Mouse (Mus musculus): ENCODE measurements around the gene Ropn1l. TPM values are rescaled to one million over a fixed set of nuclear protein-coding genes. Genes with fewer than 3 reads are reported as not detected.

Ropn1l gene
- polyA plus RNA-seq, 1 experiment from 2014 or later = 3.5 TPM

DNA sequence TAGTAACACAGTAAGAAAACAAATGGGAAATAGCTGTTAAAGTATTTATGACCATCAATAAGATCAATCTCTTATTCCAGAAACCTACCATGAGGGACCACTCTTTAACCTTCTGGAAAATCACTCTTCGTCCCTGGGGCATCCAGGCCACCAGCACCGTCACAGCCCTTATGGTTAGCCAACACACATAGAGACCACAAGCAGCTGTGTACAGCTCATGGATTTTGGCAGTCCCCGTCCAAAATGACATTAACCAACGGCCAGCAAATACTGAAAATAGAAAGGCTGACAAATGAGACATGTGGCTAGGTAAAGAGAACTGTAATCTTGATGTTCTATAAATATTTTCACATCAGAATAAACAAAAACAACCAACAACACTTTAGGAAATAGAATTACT, 18.0 kb upstream of the Ropn1l start:
- no peak overlapping the region for H3K4me2 ChIP-seq (ENCODE audit: low read depth, low read length)
- DNase-seq (ENCODE audit: low spot score) = no peak
- WGBS = 90% methylated on average over 4 of the region's 4 CpGs
- no peak overlapping the region for H3K27ac ChIP-seq (replicated peaks; ENCODE audit: low read depth, low read length)
- no peak overlapping the region for H3K4me3 ChIP-seq (ENCODE audit: low read depth, low read length)
- no peak for ATAC-seq (ENCODE audit: low read depth)
- no peak overlapping the region for H3K9ac ChIP-seq (ENCODE audit: low read depth, low read length)
- H3K36me3 ChIP-seq (ENCODE audit: control insufficient read depth, insufficient read depth, low read length) = peaks cover 76% of the 10 kb centered on the region
- H3K27me3 ChIP-seq (replicated peaks; ENCODE audit: control insufficient read depth, insufficient read depth, low read length) = no peaks in the 10 kb centered on the region
- no peaks in the 10 kb centered on the region for H3K4me1 ChIP-seq (ENCODE audit: control insufficient read depth, insufficient read depth, low read length)
- H3K9me3 ChIP-seq (ENCODE audit: control insufficient read depth, low read length) = no peaks in the 10 kb centered on the region

DNA sequence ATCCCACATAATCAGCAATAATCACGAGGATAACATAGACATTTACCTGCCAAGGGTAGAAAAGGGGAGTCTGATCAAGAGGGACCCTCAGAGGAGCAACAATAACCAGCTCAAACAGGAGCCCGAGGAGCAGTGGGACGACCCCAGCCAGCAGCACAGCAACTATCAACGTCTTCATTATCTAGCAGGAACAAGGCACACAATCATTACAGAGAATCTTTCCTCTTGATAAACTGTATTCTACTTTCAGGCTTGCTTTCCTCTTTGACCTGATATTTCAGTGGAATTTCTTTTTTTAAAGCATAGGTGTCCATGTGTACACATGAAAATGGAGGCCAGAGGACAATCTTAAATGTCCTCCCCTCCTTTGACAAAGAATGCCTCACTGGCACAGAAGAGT, 16.0 kb upstream of the Ropn1l start:
- Histone ChIP-seq H3K4me2 (ENCODE audit: low read depth, low read length) (no peak overlapping the region), H3K9ac (ENCODE audit: low read depth, low read length) (no peak overlapping the region), H3K36me3 (ENCODE audit: control insufficient read depth, insufficient read depth, low read length) (peaks cover 78% of the 10 kb centered on the region), H3K27me3 (replicated peaks; ENCODE audit: control insufficient read depth, insufficient read depth, low read length) (no peaks in the 10 kb centered on the region), H3K4me1 (ENCODE audit: control insufficient read depth, insufficient read depth, low read length) (no peaks in the 10 kb centered on the region), H3K9me3 (ENCODE audit: control insufficient read depth, low read length) (no peaks in the 10 kb centered on the region), H3K27ac (replicated peaks; ENCODE audit: low read depth, low read length) (no peak overlapping the region), H3K4me3 (ENCODE audit: low read depth, low read length) (no peak overlapping the region)
- 87% methylated on average over 4 of the region's 4 CpGs for WGBS
- ATAC-seq (ENCODE audit: low read depth) (no peak), DNase-seq (ENCODE audit: low spot score) (no peak)

DNA sequence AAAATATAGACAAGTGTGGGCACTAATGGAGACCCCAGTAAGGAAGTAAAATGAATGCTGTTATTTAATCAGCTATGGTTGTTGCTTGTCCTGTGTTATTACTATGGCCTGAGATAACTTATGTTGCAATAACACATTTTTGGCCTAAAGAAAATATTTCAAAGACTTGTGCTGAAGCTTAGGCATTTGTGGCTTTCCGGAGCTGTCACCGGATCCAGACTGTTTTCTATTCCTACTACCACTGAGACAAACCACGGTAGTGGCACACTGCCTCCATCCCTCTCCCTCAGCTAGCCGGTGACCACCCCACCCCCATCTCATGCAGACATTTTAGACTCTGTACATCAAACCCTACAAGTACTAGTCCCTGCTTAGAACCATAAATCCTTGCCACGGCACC, 15.3 kb upstream of the Ropn1l start:
- no peak for ATAC-seq (ENCODE audit: low read depth)
- no peak overlapping the region for H3K4me3 ChIP-seq (ENCODE audit: low read depth, low read length)
- no peak for DNase-seq (ENCODE audit: low spot score)
- no peak overlapping the region for H3K4me2 ChIP-seq (ENCODE audit: low read depth, low read length)
- WGBS = 92% methylated on average over 5 of the region's 5 CpGs
- H3K9me3 ChIP-seq (ENCODE audit: control insufficient read depth, low read length) = no peaks in the 10 kb centered on the region
- no peak overlapping the region for H3K9ac ChIP-seq (ENCODE audit: low read depth, low read length)
- no peaks in the 10 kb centered on the region for H3K4me1 ChIP-seq (ENCODE audit: control insufficient read depth, insufficient read depth, low read length)
- H3K27me3 ChIP-seq (replicated peaks; ENCODE audit: control insufficient read depth, insufficient read depth, low read length) = no peaks in the 10 kb centered on the region
- H3K36me3 ChIP-seq (ENCODE audit: control insufficient read depth, insufficient read depth, low read length) = peaks cover 76% of the 10 kb centered on the region
- no peak overlapping the region for H3K27ac ChIP-seq (replicated peaks; ENCODE audit: low read depth, low read length)

DNA sequence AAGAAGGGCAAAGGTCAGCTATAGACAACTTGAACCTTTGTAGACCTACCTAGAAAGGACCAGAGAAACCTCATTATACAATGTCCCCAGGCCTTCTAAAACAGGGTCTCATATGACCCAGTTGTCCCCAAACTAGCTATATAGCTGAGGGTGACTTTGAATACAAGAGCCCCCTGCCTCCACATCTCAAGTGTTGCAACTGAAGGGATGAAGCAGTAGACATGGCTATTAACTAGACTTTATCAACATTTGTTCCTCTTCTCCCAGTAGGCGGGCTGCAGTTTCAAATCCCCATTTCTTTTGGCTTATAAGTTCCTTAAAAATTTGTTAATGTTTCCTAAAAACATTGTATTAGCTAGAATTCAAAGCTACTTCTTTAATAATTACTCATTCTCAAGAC, 13.2 kb upstream of the Ropn1l start:
- H3K27me3 ChIP-seq (replicated peaks; ENCODE audit: control insufficient read depth, insufficient read depth, low read length) = no peaks in the 10 kb centered on the region
- DNase-seq (ENCODE audit: low spot score) = no peak
- no peak overlapping the region for H3K9ac ChIP-seq (ENCODE audit: low read depth, low read length)
- H3K36me3 ChIP-seq (ENCODE audit: control insufficient read depth, insufficient read depth, low read length) = peaks cover 92% of the 10 kb centered on the region
- H3K4me1 ChIP-seq (ENCODE audit: control insufficient read depth, insufficient read depth, low read length) = no peaks in the 10 kb centered on the region
- no peak overlapping the region for H3K4me3 ChIP-seq (ENCODE audit: low read depth, low read length)
- H3K4me2 ChIP-seq (ENCODE audit: low read depth, low read length) = no peak overlapping the region
- no peaks in the 10 kb centered on the region for H3K9me3 ChIP-seq (ENCODE audit: control insufficient read depth, low read length)
- H3K27ac ChIP-seq (replicated peaks; ENCODE audit: low read depth, low read length) = no peak overlapping the region
- ATAC-seq (ENCODE audit: low read depth) = no peak
- WGBS = 100% methylated on average over 1 of the region's 1 CpGs

DNA sequence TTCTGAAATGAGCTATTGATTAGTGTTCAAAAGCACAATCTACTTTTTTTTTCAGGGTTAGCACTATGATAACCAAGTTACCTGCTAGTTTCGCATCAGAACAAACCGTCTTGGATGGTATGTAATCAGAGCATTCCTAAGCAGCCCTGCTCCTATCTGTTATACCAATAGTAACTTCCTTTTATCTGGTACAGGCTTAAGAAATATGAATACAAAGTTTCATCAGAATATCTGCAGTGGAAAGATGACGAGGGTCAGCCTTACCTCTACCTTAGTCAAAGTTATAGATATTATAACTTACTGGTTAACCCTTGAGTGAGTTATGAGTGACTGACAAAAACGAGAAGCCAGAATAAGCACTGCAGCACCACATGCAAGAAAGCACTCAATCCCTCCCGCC, 12.8 kb upstream of the Ropn1l start:
- ATAC-seq (ENCODE audit: low read depth) = no peak
- Histone ChIP-seq H3K9me3 (ENCODE audit: control insufficient read depth, low read length) (no peaks in the 10 kb centered on the region), H3K9ac (ENCODE audit: low read depth, low read length) (no peak overlapping the region), H3K27me3 (replicated peaks; ENCODE audit: control insufficient read depth, insufficient read depth, low read length) (no peaks in the 10 kb centered on the region), H3K4me2 (ENCODE audit: low read depth, low read length) (no peak overlapping the region), H3K4me3 (ENCODE audit: low read depth, low read length) (no peak overlapping the region), H3K36me3 (ENCODE audit: control insufficient read depth, insufficient read depth, low read length) (peaks cover 93% of the 10 kb centered on the region), H3K4me1 (ENCODE audit: control insufficient read depth, insufficient read depth, low read length) (no peaks in the 10 kb centered on the region), H3K27ac (replicated peaks; ENCODE audit: low read depth, low read length) (no peak overlapping the region)
- 91% methylated on average over 5 of the region's 5 CpGs for WGBS
- DNase-seq (ENCODE audit: low spot score) = no peak

DNA sequence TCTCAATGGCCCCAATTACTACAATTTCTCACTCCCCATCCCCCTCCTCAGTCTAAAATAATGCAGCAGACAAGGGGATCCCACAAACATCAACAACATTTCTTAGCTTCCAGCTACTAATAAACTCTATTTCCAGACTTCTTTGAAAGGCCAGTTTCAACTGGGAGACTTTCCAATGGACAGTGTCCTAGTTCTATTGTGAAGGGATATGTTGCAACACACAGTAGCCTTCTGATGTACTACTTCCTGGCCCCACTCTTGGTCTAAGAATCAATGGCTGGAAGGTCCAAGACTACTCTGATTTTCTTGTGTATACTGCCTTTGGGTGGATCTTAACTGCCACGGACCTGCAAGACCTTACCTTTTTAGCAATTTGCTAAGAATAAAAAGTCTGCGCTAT, 12.3 kb upstream of the Ropn1l start:
- no peaks in the 10 kb centered on the region for H3K27me3 ChIP-seq (replicated peaks; ENCODE audit: control insufficient read depth, insufficient read depth, low read length)
- ATAC-seq (ENCODE audit: low read depth) = no peak
- no peak overlapping the region for H3K9ac ChIP-seq (ENCODE audit: low read depth, low read length)
- H3K4me2 ChIP-seq (ENCODE audit: low read depth, low read length) = no peak overlapping the region
- peaks cover 93% of the 10 kb centered on the region for H3K36me3 ChIP-seq (ENCODE audit: control insufficient read depth, insufficient read depth, low read length)
- WGBS = 95% methylated on average over 2 of the region's 2 CpGs
- H3K9me3 ChIP-seq (ENCODE audit: control insufficient read depth, low read length) = no peaks in the 10 kb centered on the region
- H3K4me1 ChIP-seq (ENCODE audit: control insufficient read depth, insufficient read depth, low read length) = no peaks in the 10 kb centered on the region
- no peak for DNase-seq (ENCODE audit: low spot score)
- H3K4me3 ChIP-seq (ENCODE audit: low read depth, low read length) = no peak overlapping the region
- H3K27ac ChIP-seq (replicated peaks; ENCODE audit: low read depth, low read length) = no peak overlapping the region

DNA sequence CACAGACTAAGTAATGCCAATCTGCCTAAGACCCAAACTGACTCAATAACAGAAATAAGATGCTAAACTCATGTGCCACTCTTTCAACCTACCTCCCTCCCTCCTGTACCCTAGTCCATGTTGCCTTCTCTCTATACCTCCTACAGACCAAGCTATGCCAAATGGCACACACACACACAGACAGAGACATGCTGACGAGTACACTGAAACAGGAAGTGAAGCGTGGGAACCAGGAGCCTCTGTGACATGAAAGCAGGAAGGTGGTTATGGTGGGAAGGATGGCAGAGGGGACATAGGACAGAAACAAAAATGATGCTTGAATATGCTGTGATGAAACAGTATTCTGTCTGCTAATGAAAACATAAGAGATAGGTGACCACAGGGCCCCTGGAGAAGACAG, 7.0 kb upstream of the Ropn1l start:
- Histone ChIP-seq H3K36me3 (ENCODE audit: control insufficient read depth, insufficient read depth, low read length) (peaks cover 86% of the 10 kb centered on the region), H3K27ac (replicated peaks; ENCODE audit: low read depth, low read length) (no peak overlapping the region), H3K9ac (ENCODE audit: low read depth, low read length) (no peak overlapping the region), H3K4me2 (ENCODE audit: low read depth, low read length) (no peak overlapping the region), H3K27me3 (replicated peaks; ENCODE audit: control insufficient read depth, insufficient read depth, low read length) (no peaks in the 10 kb centered on the region), H3K9me3 (ENCODE audit: control insufficient read depth, low read length) (no peaks in the 10 kb centered on the region), H3K4me3 (ENCODE audit: low read depth, low read length) (no peak overlapping the region), H3K4me1 (ENCODE audit: control insufficient read depth, insufficient read depth, low read length) (no peaks in the 10 kb centered on the region)
- WGBS = 84% methylated on average over 2 of the region's 2 CpGs
- DNase-seq (ENCODE audit: low spot score) (no peak), ATAC-seq (ENCODE audit: low read depth) (no peak)

DNA sequence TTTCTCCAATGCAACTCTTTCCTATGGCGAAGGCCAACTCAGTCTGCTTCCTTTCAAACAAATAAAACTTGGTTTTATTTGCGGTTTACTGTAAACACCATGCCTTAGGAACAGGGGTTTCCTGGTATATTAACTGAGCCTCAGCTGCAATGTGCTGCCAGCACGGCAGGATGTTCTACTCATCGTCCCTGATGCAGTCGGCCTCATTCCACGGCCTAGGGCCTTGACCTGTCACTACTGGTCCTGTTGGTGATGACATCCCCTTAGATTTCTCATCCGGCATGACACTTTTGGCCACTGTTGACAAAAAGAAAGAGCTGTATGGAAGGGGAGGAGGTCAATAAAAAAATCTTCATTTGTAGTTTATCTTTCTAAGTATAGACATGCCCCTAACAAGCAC, 4.5 kb upstream of the Ropn1l start:
- H3K4me3 ChIP-seq (ENCODE audit: low read depth, low read length) = no peak overlapping the region
- peaks cover 63% of the 10 kb centered on the region for H3K36me3 ChIP-seq (ENCODE audit: control insufficient read depth, insufficient read depth, low read length)
- no peak overlapping the region for H3K9ac ChIP-seq (ENCODE audit: low read depth, low read length)
- no peak overlapping the region for H3K27ac ChIP-seq (replicated peaks; ENCODE audit: low read depth, low read length)
- ATAC-seq (ENCODE audit: low read depth) (no peak), DNase-seq (ENCODE audit: low spot score) (no peak)
- no peaks in the 10 kb centered on the region for H3K9me3 ChIP-seq (ENCODE audit: control insufficient read depth, low read length)
- H3K27me3 ChIP-seq (replicated peaks; ENCODE audit: control insufficient read depth, insufficient read depth, low read length) = no peaks in the 10 kb centered on the region
- no peaks in the 10 kb centered on the region for H3K4me1 ChIP-seq (ENCODE audit: control insufficient read depth, insufficient read depth, low read length)
- no peak overlapping the region for H3K4me2 ChIP-seq (ENCODE audit: low read depth, low read length)
- 83% methylated on average over 7 of the region's 7 CpGs for WGBS

DNA sequence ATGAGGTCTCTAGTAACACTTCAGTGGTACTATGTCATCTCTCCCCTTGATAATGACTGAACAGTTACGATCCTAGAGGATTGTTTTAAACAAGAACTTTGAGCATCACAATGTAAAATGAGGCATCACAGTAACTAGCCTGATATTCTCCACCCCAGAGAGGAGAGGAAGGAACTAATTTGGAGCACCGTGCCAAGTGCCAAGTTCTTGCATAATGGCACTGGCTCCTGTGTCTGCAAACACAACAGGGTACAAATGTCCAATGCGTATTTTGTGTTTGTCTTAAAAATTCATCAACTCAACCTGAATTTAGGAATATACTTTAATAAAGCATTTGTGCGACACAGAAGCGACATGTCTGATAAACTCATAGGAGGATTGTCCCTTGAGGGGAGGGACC, 2.8 kb upstream of the Ropn1l start:
- peaks cover 46% of the 10 kb centered on the region for H3K36me3 ChIP-seq (ENCODE audit: control insufficient read depth, insufficient read depth, low read length)
- no peak overlapping the region for H3K4me2 ChIP-seq (ENCODE audit: low read depth, low read length)
- H3K27ac ChIP-seq (replicated peaks; ENCODE audit: low read depth, low read length) = no peak overlapping the region
- H3K9me3 ChIP-seq (ENCODE audit: control insufficient read depth, low read length) = no peaks in the 10 kb centered on the region
- H3K4me3 ChIP-seq (ENCODE audit: low read depth, low read length) = no peak overlapping the region
- ATAC-seq (ENCODE audit: low read depth) (no peak), DNase-seq (ENCODE audit: low spot score) (no peak)
- H3K4me1 ChIP-seq (ENCODE audit: control insufficient read depth, insufficient read depth, low read length) = 0 out of 2 replicates have a peak, but pooled peaks cover 4% of the 10 kb centered on the region
- 91% methylated on average over 5 of the region's 5 CpGs for WGBS
- no peak overlapping the region for H3K9ac ChIP-seq (ENCODE audit: low read depth, low read length)
- no peaks in the 10 kb centered on the region for H3K27me3 ChIP-seq (replicated peaks; ENCODE audit: control insufficient read depth, insufficient read depth, low read length)

Data from embryonic facial prominence, embryonic 14.5 days (tissue).